Mouse (Mus musculus): ENCODE measurements around the gene Ethe1. TPM values are rescaled to one million over a fixed set of nuclear protein-coding genes. Genes with fewer than 3 reads are reported as not detected.

Ethe1 gene
- total RNA-seq, 1 experiment from 2014 or later, result 16.4 TPM

GRCm38 (mm10) chr7:24566206-24566605, 21.1 kb upstream of the Ethe1 start:
- no peak for ATAC-seq (replicated peaks in 1 of 2; ENCODE audit: insufficient read depth in 1 of 2, low FRiP score in 2 of 2, low TSS enrichment in 1 of 2, low read depth in 1 of 2, poor library complexity in 2 of 2, severe bottlenecking in 2 of 2)

- ATAC-seq (replicated peaks in 1 of 2; ENCODE audit: insufficient read depth in 1 of 2, low FRiP score in 2 of 2, low TSS enrichment in 1 of 2, low read depth in 1 of 2, poor library complexity in 2 of 2, severe bottlenecking in 2 of 2), result no peak
These were observed 18.8 kb upstream of the Ethe1 start for GRCm38 (mm10) chr7:24568512-24568911.

- no peak for ATAC-seq (replicated peaks in 1 of 2; ENCODE audit: insufficient read depth in 1 of 2, low FRiP score in 2 of 2, low TSS enrichment in 1 of 2, low read depth in 1 of 2, poor library complexity in 2 of 2, severe bottlenecking in 2 of 2)
These were observed 16.3 kb upstream of the Ethe1 start for GRCm38 (mm10) chr7:24571071-24571470.

GRCm38 (mm10) chr7:24572455-24572854, 14.9 kb upstream of the Ethe1 start:
- ATAC-seq (replicated peaks in 1 of 2; ENCODE audit: insufficient read depth in 1 of 2, low FRiP score in 2 of 2, low TSS enrichment in 1 of 2, low read depth in 1 of 2, poor library complexity in 2 of 2, severe bottlenecking in 2 of 2), result no peak

- no peak for ATAC-seq (replicated peaks in 1 of 2; ENCODE audit: insufficient read depth in 1 of 2, low FRiP score in 2 of 2, low TSS enrichment in 1 of 2, low read depth in 1 of 2, poor library complexity in 2 of 2, severe bottlenecking in 2 of 2)
These were observed 13.0 kb upstream of the Ethe1 start for GRCm38 (mm10) chr7:24574224-24574796.

DNA sequence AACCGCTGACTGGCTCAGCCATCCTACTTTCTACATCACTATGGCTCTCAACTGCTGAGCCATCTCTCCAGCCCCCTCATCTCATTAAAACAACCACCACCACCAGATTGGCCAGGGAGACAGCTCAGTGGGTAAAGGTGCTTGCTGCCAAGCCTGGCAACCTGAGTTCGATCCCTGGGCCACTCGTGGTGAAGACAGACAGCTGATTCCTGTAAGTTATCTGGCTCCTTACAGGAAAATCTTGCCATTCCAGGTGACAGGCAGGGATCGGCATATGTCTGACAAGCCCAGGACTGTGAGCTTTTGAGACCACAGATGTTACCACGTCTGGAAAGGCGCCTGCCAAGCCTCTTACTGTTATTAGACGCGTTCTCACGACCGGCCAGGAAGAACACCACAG, 9.5 kb upstream of the Ethe1 start:
- ATAC-seq (replicated peaks in 1 of 2; ENCODE audit: insufficient read depth in 1 of 2, low FRiP score in 2 of 2, low TSS enrichment in 1 of 2, low read depth in 1 of 2, poor library complexity in 2 of 2, severe bottlenecking in 2 of 2), result no peak

DNA sequence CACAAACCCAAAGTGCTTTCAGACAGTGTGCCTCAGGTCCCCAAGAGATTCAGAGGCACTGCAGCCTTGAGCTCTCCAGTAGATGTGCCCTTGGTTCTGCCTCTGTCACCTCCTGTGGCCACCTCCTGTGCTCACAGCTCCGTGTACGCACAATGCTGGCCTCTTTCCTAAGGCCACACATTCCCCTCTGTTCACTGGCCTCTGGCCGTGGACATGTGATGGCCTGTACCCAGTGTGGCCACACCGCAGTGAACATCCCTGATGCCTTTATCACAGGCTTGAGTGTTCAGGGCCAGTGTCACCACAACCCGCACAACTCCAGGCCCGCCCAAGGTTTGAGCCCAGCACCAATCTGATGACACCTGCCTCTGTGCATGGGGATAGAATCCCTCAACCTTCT, 2.5 kb upstream of the Ethe1 start:
- ATAC-seq (replicated peaks in 1 of 2; ENCODE audit: insufficient read depth in 1 of 2, low FRiP score in 2 of 2, low TSS enrichment in 1 of 2, low read depth in 1 of 2, poor library complexity in 2 of 2, severe bottlenecking in 2 of 2), result no peak

- ATAC-seq (replicated peaks in 1 of 2; ENCODE audit: insufficient read depth in 1 of 2, low FRiP score in 2 of 2, low TSS enrichment in 1 of 2, low read depth in 1 of 2, poor library complexity in 2 of 2, severe bottlenecking in 2 of 2), result no peak
These were observed 1.3 kb upstream of the Ethe1 start for GRCm38 (mm10) chr7:24585995-24586394.

GRCm38 (mm10) chr7:24586828-24587227, 515 bp upstream of the Ethe1 start:
- peak; percentile 39 to 57; a peak in 3 of 4 replicates for ATAC-seq (replicated peaks in 1 of 2; ENCODE audit: insufficient read depth in 1 of 2, low FRiP score in 2 of 2, low TSS enrichment in 1 of 2, low read depth in 1 of 2, poor library complexity in 2 of 2, severe bottlenecking in 2 of 2)

GRCm38 (mm10) chr7:24588336-24588735, 993 bp downstream of the Ethe1 start:
- peak; percentile 32 to 41; a peak in 1 of 4 replicates for ATAC-seq (replicated peaks in 1 of 2; ENCODE audit: insufficient read depth in 1 of 2, low FRiP score in 2 of 2, low TSS enrichment in 1 of 2, low read depth in 1 of 2, poor library complexity in 2 of 2, severe bottlenecking in 2 of 2)

DNA sequence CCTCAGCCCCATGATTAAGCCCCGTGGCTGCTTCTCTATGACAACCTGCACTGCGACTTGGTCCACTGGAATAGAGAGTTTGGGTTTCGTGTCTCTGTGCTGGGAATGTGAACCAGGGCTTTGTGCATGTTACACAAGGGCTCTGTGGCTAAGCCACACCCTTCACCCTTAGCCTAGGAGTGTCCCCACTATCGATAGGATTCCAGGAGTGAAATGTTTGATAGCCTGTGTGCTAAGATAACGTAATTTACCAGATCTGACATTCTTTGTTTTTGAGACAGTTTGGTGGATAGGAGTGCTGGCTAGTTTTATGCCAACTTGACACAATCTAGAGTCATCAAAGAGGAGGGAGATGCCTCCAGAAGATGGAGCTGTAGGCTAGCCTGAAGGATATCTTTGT, 4.4 kb downstream of the Ethe1 start:
- ATAC-seq (replicated peaks in 1 of 2; ENCODE audit: insufficient read depth in 1 of 2, low FRiP score in 2 of 2, low TSS enrichment in 1 of 2, low read depth in 1 of 2, poor library complexity in 2 of 2, severe bottlenecking in 2 of 2), result no peak

GRCm38 (mm10) chr7:24592163-24592562, 4.8 kb downstream of the Ethe1 start:
- ATAC-seq (replicated peaks in 1 of 2; ENCODE audit: insufficient read depth in 1 of 2, low FRiP score in 2 of 2, low TSS enrichment in 1 of 2, low read depth in 1 of 2, poor library complexity in 2 of 2, severe bottlenecking in 2 of 2), result no peak

GRCm38 (mm10) chr7:24592781-24593180, 5.4 kb downstream of the Ethe1 start:
- no peak for ATAC-seq (replicated peaks in 1 of 2; ENCODE audit: insufficient read depth in 1 of 2, low FRiP score in 2 of 2, low TSS enrichment in 1 of 2, low read depth in 1 of 2, poor library complexity in 2 of 2, severe bottlenecking in 2 of 2)

- peak; percentile 88 to 92 for ATAC-seq (replicated peaks in 1 of 2; ENCODE audit: insufficient read depth in 1 of 2, low FRiP score in 2 of 2, low TSS enrichment in 1 of 2, low read depth in 1 of 2, poor library complexity in 2 of 2, severe bottlenecking in 2 of 2)
These were observed 6.4 kb downstream of the Ethe1 start for GRCm38 (mm10) chr7:24593621-24594308.

DNA sequence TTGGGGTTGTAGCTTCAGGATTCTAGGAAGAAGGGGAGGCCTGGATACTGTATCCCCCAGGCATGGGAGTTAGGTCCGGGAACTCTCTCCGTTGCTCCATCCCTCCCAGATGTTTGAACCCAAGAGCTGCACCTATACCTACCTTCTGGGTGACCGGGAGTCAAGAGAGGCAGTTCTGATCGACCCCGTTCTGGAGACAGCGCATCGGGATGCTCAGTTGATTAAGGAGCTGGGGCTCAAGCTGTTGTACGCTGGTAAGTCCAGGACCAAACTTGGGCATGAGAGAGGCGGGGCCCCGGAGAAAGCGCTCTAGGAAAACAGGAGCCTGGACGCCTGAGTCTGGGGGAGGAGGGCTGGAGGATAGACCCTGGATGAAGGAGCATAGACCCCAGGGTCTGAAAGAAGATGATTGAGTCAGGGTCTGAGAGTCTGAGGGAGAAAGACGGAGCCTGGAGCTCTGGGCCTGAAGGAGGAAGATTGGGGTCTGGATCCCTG, 7.0 kb downstream of the Ethe1 start:
- ATAC-seq (replicated peaks in 1 of 2; ENCODE audit: insufficient read depth in 1 of 2, low FRiP score in 2 of 2, low TSS enrichment in 1 of 2, low read depth in 1 of 2, poor library complexity in 2 of 2, severe bottlenecking in 2 of 2), result no peak

DNA sequence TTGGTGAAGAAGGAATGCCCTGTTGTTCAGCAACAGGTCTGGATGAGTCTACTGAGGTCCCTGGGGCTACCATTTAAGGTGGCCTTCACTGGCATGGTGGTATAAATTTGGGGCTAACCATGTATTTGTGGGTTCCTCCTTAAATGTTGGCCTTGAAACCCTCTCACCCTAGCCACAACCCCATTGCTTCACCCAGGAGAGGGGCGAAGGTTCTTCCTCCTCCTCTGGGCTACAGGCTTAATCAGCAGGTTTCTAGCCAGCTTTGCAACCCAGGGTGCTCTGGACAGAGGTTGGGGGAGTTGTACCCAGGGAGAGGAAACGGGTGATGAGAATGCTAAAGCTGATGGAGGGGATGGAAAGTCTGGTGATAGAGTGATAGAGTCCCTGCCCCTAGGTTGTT, 8.1 kb downstream of the Ethe1 start:
- ATAC-seq (replicated peaks in 1 of 2; ENCODE audit: insufficient read depth in 1 of 2, low FRiP score in 2 of 2, low TSS enrichment in 1 of 2, low read depth in 1 of 2, poor library complexity in 2 of 2, severe bottlenecking in 2 of 2), result peak in 1 of 2 experiments; percentile 40; a peak in 1 of 4 replicates

- ATAC-seq (replicated peaks in 1 of 2; ENCODE audit: insufficient read depth in 1 of 2, low FRiP score in 2 of 2, low TSS enrichment in 1 of 2, low read depth in 1 of 2, poor library complexity in 2 of 2, severe bottlenecking in 2 of 2), result no peak
These were observed 10.8 kb downstream of the Ethe1 start for GRCm38 (mm10) chr7:24598121-24598520.

- no peak for ATAC-seq (replicated peaks in 1 of 2; ENCODE audit: insufficient read depth in 1 of 2, low FRiP score in 2 of 2, low TSS enrichment in 1 of 2, low read depth in 1 of 2, poor library complexity in 2 of 2, severe bottlenecking in 2 of 2)
These were observed 12.1 kb downstream of the Ethe1 start for GRCm38 (mm10) chr7:24599211-24600067.
